Mouse (Mus musculus): ENCODE measurements around the gene Blcap.

GRCm38 (mm10) chr2:157618393-157618792, 47.3 kb upstream of the Blcap start:
- TF ChIP-seq CTCF (IDR thresholded peaks at IDR 0.05) (no peak), POLR2A (IDR thresholded peaks at IDR 0.05; ENCODE audit: insufficient read depth, low read depth, low read length) (no peak)
